Mouse (Mus musculus): ENCODE data around the gene Slc39a5.

- TF ChIP-seq CTCF (IDR thresholded peaks at IDR 0.05; ENCODE audit: borderline replicate concordance, insufficient read depth, low read length) (no peak), POLR2A (IDR thresholded peaks at IDR 0.05; ENCODE audit: low read depth, low read length) (peak; percentile 21; the same call in 1 of the 2 replicates)
Observed at GRCm38 (mm10) chr10:128377222-128377939, 23.6 kb downstream of the Slc39a5 start.

Measured in embryonic fibroblast, embryonic 13.5 days (primary cell).